Mouse (Mus musculus) stomach, embryonic 16.5 days (tissue): ENCODE measurements around the gene Clmp. TPM values are rescaled to one million over a fixed set of nuclear protein-coding genes. Genes with fewer than 3 reads are reported as not detected.
A peak's percentile ranks its signal among the peaks of the same experiment; 100 is the strongest.
"Not testable (repeated sequence)": the region's sequence is repeated elsewhere in the genome, so short reads cannot be mapped to it uniquely, and the experiment has no call there.

ENCODE experiments used
- ATAC-seq: fragments of 200-750 bp; cut with Nextera tagmentation; 2 replicates; pipeline ENCODE4 v1.8.0; 2017; ENCODE audit warnings: moderate number of reproducible peaks, moderate TSS enrichment; ENCODE audit not compliant: insufficient read depth, low FRiP score
- H3K27ac ChIP-seq: fragments of 300-500 bp; sonication (generic); 2 replicates; pipeline ENCODE4 v1.5.1; 2014; ENCODE audit warnings: low read length
- H3K27me3 ChIP-seq: fragments of 300-500 bp; sonication (generic); 2 replicates; pipeline ENCODE4 v1.6.1; 2014; ENCODE audit warnings: low read length, control low read depth, mixed read lengths; ENCODE audit not compliant: control insufficient read depth, insufficient read depth
- H3K36me3 ChIP-seq: fragments of 300-500 bp; sonication (generic); 2 replicates; pipeline ENCODE4 v1.6.1; 2014; ENCODE audit warnings: low read length; ENCODE audit not compliant: control insufficient read depth, insufficient read depth
- H3K4me1 ChIP-seq: fragments of 300-500 bp; sonication (generic); 2 replicates; pipeline ENCODE4 v1.6.1; 2014; ENCODE audit warnings: low read length, control low read depth, mixed read lengths; ENCODE audit not compliant: control insufficient read depth, insufficient read depth
- H3K4me2 ChIP-seq: fragments of 300-500 bp; sonication (generic); 2 replicates; pipeline ENCODE4 v1.6.1; 2014; ENCODE audit warnings: low read depth, low read length, mixed read lengths
- H3K4me3 ChIP-seq: fragments of 300-500 bp; sonication (generic); replicated peaks from 2 replicates; pipeline ENCODE4 v1.5.1; 2014; ENCODE audit warnings: mild to moderate bottlenecking, low read length
- H3K9ac ChIP-seq: fragments of 300-500 bp; sonication (generic); 2 replicates; pipeline ENCODE4 v1.6.1; 2014; ENCODE audit warnings: low read length
- H3K9me3 ChIP-seq: fragments of 300-500 bp; sonication (generic); replicated peaks from 2 replicates; pipeline ENCODE4 v1.6.1; 2016; ENCODE audit warnings: low read length, control low read depth; ENCODE audit not compliant: control insufficient read depth
- WGBS: fragments of 180-500 bp; shearing (Covaris S2); extraction: QIAGEN DNeasy Blood & Tissue Kit; methylation state at CpG from one replicate; pipeline ENCODE4 v1.1.7; 2014; 5-methylcytosine and 5-hydroxymethylcytosine counted together
- polyA plus RNA-seq: library from polyadenylated mRNA; unstranded; fragments of >200 nt; fragmentation: Nextera tagmentation; extraction: Ambion mirVana; gene quantifications from 2 replicates; pipeline ENCODE4 v1.2.1, GENCODE M21; 2015

The Clmp gene
- polyA plus RNA-seq, 1 experiment from 2014 or later, result 23.2 TPM

DNA sequence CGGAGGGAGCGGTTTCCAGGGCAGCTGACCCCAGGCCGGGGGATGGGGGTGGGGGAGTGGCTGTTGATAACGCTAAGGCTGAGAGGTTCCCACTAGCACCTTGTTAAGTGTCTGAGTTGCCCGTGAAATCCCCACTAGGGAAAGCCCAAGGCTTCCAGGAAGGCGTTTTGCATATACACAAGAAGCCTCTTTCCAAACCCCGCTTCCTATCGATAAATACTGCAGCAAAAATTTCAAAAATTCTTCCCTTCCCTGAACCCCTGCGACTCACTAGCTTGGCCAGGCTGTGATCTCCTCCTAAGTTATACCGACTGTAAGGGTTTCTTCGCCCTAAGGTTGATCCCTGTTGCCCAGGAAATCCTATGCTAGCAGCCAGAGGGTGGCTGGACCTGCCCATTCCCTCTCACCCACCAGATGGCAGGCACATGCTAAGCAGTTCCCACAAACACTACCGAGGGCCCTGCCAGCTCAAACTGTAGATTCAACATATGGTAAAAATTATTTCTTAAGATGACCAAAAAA, 71.4 kb downstream of the Clmp start:
- Histone ChIP-seq H3K9me3 (no peaks in the 10 kb centered on the region), H3K4me2 (peak overlapping the region; percentile 44), H3K27me3 (no peaks in the 10 kb centered on the region), H3K36me3 (no peaks in the 10 kb centered on the region), H3K4me1 (peaks cover 15% of the 10 kb centered on the region), H3K27ac (peak overlapping the region; percentile 63), H3K9ac (peak overlapping the region; percentile 24), H3K4me3 (peak overlapping the region; percentile 32)
- WGBS, result 18% methylated on average over 12 of the region's 12 CpGs
- ATAC-seq, result peak; percentile 78

DNA sequence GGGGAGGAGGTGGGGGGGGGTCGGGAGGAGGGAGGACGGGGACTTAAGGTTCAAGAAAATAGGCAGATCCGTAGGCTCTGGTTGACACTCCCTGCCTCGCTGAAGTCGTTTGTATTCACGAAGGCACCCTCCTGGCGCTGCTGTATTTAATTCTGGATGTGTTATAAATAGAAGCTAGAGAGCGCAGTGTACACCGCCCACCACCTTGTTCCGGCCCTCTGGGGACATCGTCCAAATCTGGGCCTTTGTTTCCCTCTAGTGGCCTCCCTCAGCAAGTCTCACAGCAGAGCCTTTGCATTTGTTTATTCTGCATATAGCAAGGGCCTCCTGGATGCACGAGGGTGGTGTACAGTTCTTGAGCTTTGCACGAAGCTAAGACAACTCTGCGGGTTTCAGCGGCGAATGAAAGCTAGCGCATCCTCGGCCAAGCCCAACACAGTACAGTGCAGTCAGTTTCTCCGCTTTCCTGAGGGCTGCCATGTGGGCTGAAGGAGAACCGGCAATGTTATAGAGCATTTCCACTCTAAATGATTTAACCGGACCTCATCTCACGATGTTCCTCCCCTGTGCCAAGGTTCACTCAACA, 72.0 kb downstream of the Clmp start:
- no peaks in the 10 kb centered on the region for H3K36me3 ChIP-seq
- ATAC-seq, result peak; percentile 93
- WGBS, result 8% methylated on average over 21 of the region's 22 CpGs
- peak overlapping the region; percentile 63; the same call in 1 of the 2 replicates for H3K27ac ChIP-seq
- H3K4me1 ChIP-seq, result peaks cover 15% of the 10 kb centered on the region
- H3K4me3 ChIP-seq, result peak overlapping the region; percentile 32
- no peaks in the 10 kb centered on the region for H3K27me3 ChIP-seq
- H3K9ac ChIP-seq, result peak overlapping the region; percentile 24; the same call in 1 of the 2 replicates
- H3K4me2 ChIP-seq, result peak overlapping the region; percentile 44
- H3K9me3 ChIP-seq, result no peaks in the 10 kb centered on the region

DNA sequence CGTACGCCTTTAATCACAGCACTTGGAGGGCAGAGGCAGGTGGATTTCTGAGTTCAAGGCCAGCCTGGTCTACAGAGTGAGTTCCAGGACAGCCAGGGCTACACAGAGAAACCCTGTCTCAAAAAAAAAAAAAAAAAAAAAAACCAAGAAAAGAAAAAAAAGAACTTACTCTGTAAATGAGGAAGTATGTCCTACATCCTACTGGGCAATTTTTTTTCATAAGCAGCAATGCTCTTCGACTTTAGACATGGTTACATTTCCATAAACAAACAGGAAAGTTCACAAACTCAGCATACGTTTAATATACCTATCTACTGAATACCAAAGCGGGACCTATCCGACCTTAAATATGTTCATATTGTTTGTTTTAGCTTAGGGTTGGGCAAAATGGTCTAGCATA, 76.6 kb downstream of the Clmp start:
- H3K9me3 ChIP-seq, result no peaks in the 10 kb centered on the region
- no peak overlapping the region for H3K4me3 ChIP-seq
- peaks cover 3% of the 10 kb centered on the region; the same call in 1 of the 2 replicates for H3K4me1 ChIP-seq
- 75% methylated on average over 6 of the region's 6 CpGs for WGBS
- H3K36me3 ChIP-seq, result no peaks in the 10 kb centered on the region
- no peak overlapping the region for H3K9ac ChIP-seq
- ATAC-seq, result no peak
- H3K27me3 ChIP-seq, result no peaks in the 10 kb centered on the region
- no peak overlapping the region for H3K27ac ChIP-seq
- H3K4me2 ChIP-seq, result no peak overlapping the region

DNA sequence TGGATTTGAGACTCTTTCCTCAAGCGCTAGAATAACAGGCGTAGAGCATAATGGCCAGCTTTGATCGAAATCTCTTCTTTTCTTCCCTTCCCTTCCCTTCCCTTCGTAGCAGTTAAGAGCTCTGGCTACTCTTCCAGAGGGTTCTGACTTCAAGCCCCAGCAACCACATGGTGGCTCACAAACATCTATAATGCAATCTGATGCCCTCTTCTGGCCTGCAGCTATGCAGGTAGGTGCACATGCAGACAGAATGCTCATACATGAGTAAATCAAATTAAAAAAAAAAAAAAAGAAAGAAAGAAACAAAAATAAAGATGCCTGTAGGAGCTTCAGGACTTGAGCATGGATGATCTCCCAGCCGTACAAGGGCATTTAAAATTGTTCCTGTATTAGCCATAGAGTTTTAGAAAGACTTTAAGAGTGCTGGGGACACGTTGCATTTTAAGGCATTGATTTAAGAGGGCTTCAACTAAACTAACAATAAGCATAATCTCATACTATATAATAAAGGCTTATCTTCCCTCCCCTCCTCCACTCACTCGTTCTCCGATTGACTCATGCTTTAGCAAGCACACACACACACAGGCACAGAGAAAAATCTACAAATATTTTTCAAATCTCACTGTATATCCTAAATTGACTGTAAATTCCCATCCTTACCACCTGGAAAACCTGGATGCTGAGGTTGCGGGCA, 79.3 kb downstream of the Clmp start:
- H3K27ac ChIP-seq, result peak overlapping the region; percentile 28
- peak; percentile 44; the same call in 1 of the 2 replicates for ATAC-seq

DNA sequence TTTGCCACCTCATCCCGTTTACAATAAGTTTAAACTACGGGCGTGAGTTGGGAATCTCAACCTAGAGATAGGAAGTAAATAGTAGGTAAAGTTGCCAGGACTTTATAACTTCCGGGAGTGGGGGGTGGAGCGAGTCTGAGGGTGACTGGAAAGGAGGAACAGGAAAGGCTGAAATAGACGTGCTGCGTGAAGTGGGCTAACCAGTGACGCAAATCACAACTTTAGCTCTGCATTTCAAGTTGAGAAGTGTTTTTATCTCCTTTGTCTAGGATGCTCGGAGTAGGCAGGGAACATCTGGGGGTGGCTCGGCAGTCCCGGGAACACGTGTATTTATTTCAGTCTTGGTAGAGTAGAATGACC, 79.8 kb downstream of the Clmp start:
- Histone ChIP-seq H3K36me3 (no peaks in the 10 kb centered on the region), H3K27ac (peak overlapping the region; percentile 28), H3K9me3 (no peaks in the 10 kb centered on the region), H3K9ac (0 out of 2 replicates have a peak overlapping the region, but pooled peaks have one; percentile 5), H3K4me1 (no peaks in the 10 kb centered on the region), H3K27me3 (no peaks in the 10 kb centered on the region), H3K4me2 (peak overlapping the region; percentile 29; the same call in 1 of the 2 replicates), H3K4me3 (0 out of 2 replicates have a peak overlapping the region, but pooled peaks have one; percentile 15)
- ATAC-seq, result peak; percentile 71; the same call in 1 of the 2 replicates
- WGBS, result 46% methylated on average over 12 of the region's 12 CpGs

More for the DNA sequence above, 79.3 kb downstream of the Clmp start:
- Histone ChIP-seq H3K27me3 (no peaks in the 10 kb centered on the region), H3K36me3 (no peaks in the 10 kb centered on the region), H3K9ac (0 out of 2 replicates have a peak overlapping the region, but pooled peaks have one; percentile 5), H3K4me2 (peak overlapping the region; percentile 29), H3K9me3 (no peaks in the 10 kb centered on the region), H3K4me1 (no peaks in the 10 kb centered on the region), H3K4me3 (0 out of 2 replicates have a peak overlapping the region, but pooled peaks have one; percentile 15)
- WGBS, result 72% methylated on average over 8 of the region's 9 CpGs

DNA sequence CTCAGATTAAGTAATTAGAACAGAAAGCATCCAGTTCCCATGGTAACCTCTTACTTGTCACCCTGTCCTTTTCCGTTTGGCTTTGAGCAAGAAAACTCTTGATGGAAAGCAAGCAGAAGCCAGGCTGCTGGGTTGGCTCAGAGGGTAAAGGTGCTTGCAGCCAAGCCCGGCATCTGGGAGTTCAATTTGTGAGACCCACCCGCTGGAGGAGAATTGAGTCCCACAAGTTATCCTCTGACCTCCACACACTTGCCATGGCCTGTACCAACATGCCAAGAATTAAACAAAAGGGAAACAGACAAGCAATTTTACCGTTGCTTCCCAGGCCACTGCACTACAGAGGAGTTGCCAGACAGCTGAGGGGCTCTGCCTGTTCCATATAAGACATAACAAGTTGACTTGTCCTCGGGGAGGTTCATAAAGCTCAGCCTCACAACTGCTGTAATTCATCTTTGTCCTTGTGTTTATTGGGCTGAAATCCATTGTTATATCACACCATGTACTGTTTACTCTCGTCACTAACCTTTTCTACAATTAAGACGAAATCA, 80.4 kb downstream of the Clmp start:
- no peak for ATAC-seq
- no peak overlapping the region for H3K27ac ChIP-seq
- no peak overlapping the region for H3K4me3 ChIP-seq
- no peaks in the 10 kb centered on the region for H3K27me3 ChIP-seq
- 52% methylated on average over 7 of the region's 7 CpGs for WGBS
- H3K9me3 ChIP-seq, result no peaks in the 10 kb centered on the region
- H3K36me3 ChIP-seq, result no peaks in the 10 kb centered on the region
- H3K4me1 ChIP-seq, result no peaks in the 10 kb centered on the region
- H3K9ac ChIP-seq, result no peak overlapping the region
- 0 out of 2 replicates have a peak overlapping the region, but pooled peaks have one; percentile 29 for H3K4me2 ChIP-seq

DNA sequence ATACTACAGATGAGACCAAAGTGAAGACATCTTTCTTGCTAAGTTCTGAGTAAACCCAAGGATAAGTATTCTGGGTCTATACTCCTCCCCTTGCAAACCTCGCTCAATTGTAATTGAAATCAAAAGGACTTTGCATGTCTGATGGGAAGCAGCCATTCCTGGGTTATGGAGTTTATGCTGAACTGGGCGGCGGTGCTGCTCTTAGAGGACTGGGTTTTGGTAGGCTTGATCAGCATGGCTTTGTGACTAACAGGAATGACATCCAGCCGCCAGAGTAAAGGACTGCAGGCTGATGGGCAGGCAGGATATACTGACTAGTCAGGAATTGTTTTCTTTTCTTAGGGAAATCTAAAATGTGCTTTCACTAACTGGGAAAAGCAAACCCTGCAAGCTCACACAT, 82.2 kb downstream of the Clmp start:
- H3K9me3 ChIP-seq, result no peaks in the 10 kb centered on the region
- 89% methylated on average over 4 of the region's 4 CpGs for WGBS
- H3K4me3 ChIP-seq, result no peak overlapping the region
- no peaks in the 10 kb centered on the region for H3K4me1 ChIP-seq
- ATAC-seq, result no peak
- no peak overlapping the region for H3K27ac ChIP-seq
- no peak overlapping the region for H3K4me2 ChIP-seq
- H3K27me3 ChIP-seq, result no peaks in the 10 kb centered on the region
- no peak overlapping the region for H3K9ac ChIP-seq
- H3K36me3 ChIP-seq, result no peaks in the 10 kb centered on the region

DNA sequence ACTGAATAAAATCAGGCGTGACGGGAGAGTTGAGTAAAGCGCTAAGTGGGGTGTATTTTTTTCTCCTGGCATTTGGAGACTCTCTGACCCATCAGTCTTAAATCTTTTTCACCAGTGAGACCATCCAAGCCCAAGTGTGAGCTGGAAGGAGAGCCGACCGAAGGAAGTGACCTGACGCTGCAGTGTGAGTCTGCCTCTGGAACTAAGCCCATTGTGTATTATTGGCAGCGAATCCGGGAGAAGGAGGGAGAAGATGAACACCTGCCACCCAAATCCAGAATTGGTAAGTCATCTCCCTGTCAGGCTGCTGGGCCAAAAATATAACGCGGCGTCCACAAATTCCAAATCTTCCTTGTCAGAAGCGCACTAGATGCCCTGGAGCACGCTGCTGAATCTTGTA, 86.5 kb downstream of the Clmp start:
- H3K9ac ChIP-seq, result no peak overlapping the region
- no peak overlapping the region for H3K4me3 ChIP-seq
- no peaks in the 10 kb centered on the region for H3K4me1 ChIP-seq
- H3K36me3 ChIP-seq, result no peaks in the 10 kb centered on the region
- no peak for ATAC-seq
- no peaks in the 10 kb centered on the region for H3K9me3 ChIP-seq
- no peak overlapping the region for H3K4me2 ChIP-seq
- WGBS, result 68% methylated on average over 13 of the region's 13 CpGs
- no peaks in the 10 kb centered on the region for H3K27me3 ChIP-seq
- H3K27ac ChIP-seq, result no peak overlapping the region

DNA sequence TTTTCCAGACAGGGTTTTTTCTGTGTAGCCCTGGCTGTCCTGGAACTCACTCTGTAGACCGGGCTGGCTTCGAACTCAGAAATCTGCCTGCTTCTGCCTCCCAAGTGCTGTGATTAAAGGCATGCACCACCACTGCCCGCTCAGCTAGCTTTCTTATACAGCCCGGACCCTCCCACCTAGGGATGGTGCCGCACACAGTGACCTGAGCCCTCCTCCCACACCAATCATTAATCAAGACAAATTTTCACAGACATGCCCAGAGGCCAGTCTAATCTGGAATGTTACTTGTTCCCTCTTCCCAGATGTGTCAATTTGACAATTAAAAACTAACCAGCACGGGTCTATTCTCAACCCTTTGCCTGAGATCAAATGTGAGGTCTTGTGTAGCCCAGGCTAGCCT, 87.4 kb downstream of the Clmp start:
- H3K4me3 ChIP-seq, H3K27me3 ChIP-seq, H3K36me3 ChIP-seq, H3K27ac ChIP-seq, H3K9me3 ChIP-seq, H3K4me1 ChIP-seq, H3K4me2 ChIP-seq, H3K9ac ChIP-seq, ATAC-seq: not testable (repeated sequence)
- 73% methylated on average over 6 of the region's 6 CpGs for WGBS
